24 mouse cellular contexts compared by ENCODE assay signal in genomic region chr8:78860789-78861188, GRCm38 (mm10). TPM values are rescaled to one million over a fixed set of nuclear protein-coding genes. Genes with fewer than 3 reads are reported as not detected.
DNase-seq lines count a peak whose midpoint lies in the region; ATAC-seq and TF ChIP-seq lines count a peak whose summit lies in the region.
"Had no signal": no experiment of that assay in that cellular context is flagged by ENCODE, and none has a peak within 500 bp of the region (broad histone marks: within the 10 kb centered on the region; RNA-seq: fewer than 3 reads in every experiment).

No protein-coding gene starts in this region.

- WGBS in heart, embryonic 10.5 days, result 56% methylated on average over 5 of the region's 5 CpGs
- WGBS in heart, embryonic 12.5 days, result 58% methylated on average over 5 of the region's 5 CpGs
- WGBS in lung, postnatal 0 days, result 47% methylated on average over 5 of the region's 5 CpGs

- no peak overlapping the region for H3K4me3 ChIP-seq in heart, embryonic 10.5 days
- no peak overlapping the region for H3K4me3 ChIP-seq in heart, embryonic 12.5 days
- no peak overlapping the region for H3K4me3 ChIP-seq in lung, postnatal 0 days (ENCODE audit: low read depth, low read length)
- H3K4me3 ChIP-seq: embryonic facial prominence, embryonic 12.5 days; embryonic facial prominence, embryonic 15.5 days; gastrocnemius, adult 2 months; hindbrain, embryonic 10.5 days; hindbrain, embryonic 13.5 days had no signal

- H3K9me3 ChIP-seq in heart, embryonic 10.5 days, result no peaks in the 10 kb centered on the region
- no peaks in the 10 kb centered on the region for H3K9me3 ChIP-seq in heart, embryonic 12.5 days (replicated peaks)
- H3K9me3 ChIP-seq in lung, postnatal 0 days (ENCODE audit: low read length), result no peaks in the 10 kb centered on the region
- H3K9me3 ChIP-seq: embryonic facial prominence, embryonic 12.5 days; embryonic facial prominence, embryonic 15.5 days; hindbrain, embryonic 10.5 days; hindbrain, embryonic 13.5 days had no signal

- no peaks in the 10 kb centered on the region for H3K27me3 ChIP-seq in heart, embryonic 10.5 days (ENCODE audit: insufficient read depth, poor library complexity, severe bottlenecking)
- no peaks in the 10 kb centered on the region for H3K27me3 ChIP-seq in heart, embryonic 12.5 days (replicated peaks)
- no peaks in the 10 kb centered on the region for H3K27me3 ChIP-seq in lung, postnatal 0 days (replicated peaks; ENCODE audit: insufficient read depth, low read length)
- H3K27me3 ChIP-seq: embryonic facial prominence, embryonic 12.5 days; embryonic facial prominence, embryonic 15.5 days; hindbrain, embryonic 13.5 days had no signal

- DNase-seq in heart, embryonic 10.5 days (ENCODE audit: low spot score), result peak; percentile 41
- peak; percentile 11 for DNase-seq in lung, postnatal 0 days (ENCODE audit: low spot score)
- DNase-seq in lung, postnatal 14 days, result no peak
- DNase-seq in ZHBTc4 (ENCODE audit: low read depth, low spot score), result peak; percentile 16
- DNase-seq in retina, postnatal 1 day, result peak; percentile 39
- DNase-seq in B cell, adult 2 months, result no peak
- DNase-seq: adrenal gland, adult 8-10 months; adrenal gland, postnatal 25 days; cerebellum, adult 11-12 months; cerebellum, adult 8-10 months; cerebellum, postnatal 10 days; cerebellum, postnatal 36 days; forebrain, postnatal 0 days; gastrocnemius, adult 2 months; gastrocnemius, postnatal 14 days; heart, adult 18-20 months had no signal

- TF ChIP-seq CTCF in lung, postnatal 0 days (IDR thresholded peaks at IDR 0.05), result no peak

- no peaks in the 10 kb centered on the region for H3K4me1 ChIP-seq in heart, embryonic 10.5 days
- H3K4me1 ChIP-seq in heart, embryonic 12.5 days (replicated peaks), result no peaks in the 10 kb centered on the region
- H3K4me1 ChIP-seq in lung, postnatal 0 days (ENCODE audit: insufficient read depth, low read depth, low read length), result no peaks in the 10 kb centered on the region
- H3K4me1 ChIP-seq: embryonic facial prominence, embryonic 15.5 days; hindbrain, embryonic 10.5 days; hindbrain, embryonic 13.5 days had no signal

- no peak for ATAC-seq in heart, embryonic 12.5 days (ENCODE audit: insufficient number of reproducible peaks, low FRiP score)
- ATAC-seq in lung, postnatal 0 days, result no peak
- ATAC-seq: forebrain, embryonic 14.5 days; forebrain, postnatal 0 days; hindbrain, embryonic 16.5 days; intestine, embryonic 16.5 days had no signal

- no peak overlapping the region for H3K4me2 ChIP-seq in heart, embryonic 12.5 days
- no peak overlapping the region for H3K4me2 ChIP-seq in lung, postnatal 0 days (replicated peaks; ENCODE audit: low read depth, low read length)
- H3K4me2 ChIP-seq: embryonic facial prominence, embryonic 12.5 days; embryonic facial prominence, embryonic 15.5 days; hindbrain, embryonic 13.5 days had no signal

- no peak for TF ChIP-seq EP300 in lung, postnatal 0 days (IDR thresholded peaks at IDR 0.05)

- H3K36me3 ChIP-seq in heart, embryonic 10.5 days, result no peaks in the 10 kb centered on the region
- no peaks in the 10 kb centered on the region for H3K36me3 ChIP-seq in heart, embryonic 12.5 days
- H3K36me3 ChIP-seq in lung, postnatal 0 days (ENCODE audit: insufficient read depth, low read length), result no peaks in the 10 kb centered on the region
- H3K36me3 ChIP-seq: embryonic facial prominence, embryonic 12.5 days; embryonic facial prominence, embryonic 15.5 days; hindbrain, embryonic 10.5 days; hindbrain, embryonic 13.5 days had no signal

- H3K9ac ChIP-seq in heart, embryonic 12.5 days, result no peak overlapping the region
- no peak overlapping the region for H3K9ac ChIP-seq in lung, postnatal 0 days (replicated peaks; ENCODE audit: low read depth)
- H3K9ac ChIP-seq: embryonic facial prominence, embryonic 12.5 days; embryonic facial prominence, embryonic 15.5 days; forebrain, postnatal 0 days; hindbrain, embryonic 13.5 days had no signal

- no peak overlapping the region for H3K27ac ChIP-seq in heart, embryonic 10.5 days
- H3K27ac ChIP-seq in heart, embryonic 12.5 days (ENCODE audit: poor library complexity, severe bottlenecking), result no peak overlapping the region
- no peak overlapping the region for H3K27ac ChIP-seq in lung, postnatal 0 days (ENCODE audit: low read length)
- H3K27ac ChIP-seq: embryonic facial prominence, embryonic 12.5 days; embryonic facial prominence, embryonic 15.5 days; gastrocnemius, adult 2 months; hindbrain, embryonic 10.5 days; hindbrain, embryonic 13.5 days had no signal

RNA-seq across cellular contexts. Expression of gene Lsm6, which starts 39.8 kb away (rescaled TPM):
- 200 and 218 TPM in 2 replicates for polyA plus RNA-seq in heart, embryonic 10.5 days (2016; fragmentation: Nextera tagmentation; extraction: Ambion mirVana)
- polyA plus RNA-seq in heart, embryonic 12.5 days (2016; fragmentation: Nextera tagmentation; extraction: Ambion mirVana), result 166 TPM in 2 replicates
- 82.9 and 96.4 TPM in 2 replicates for polyA plus RNA-seq in lung, postnatal 0 days (2015; fragmentation: Nextera tagmentation; extraction: Ambion mirVana)

Comparison
In these comparisons a context has a peak if more than half of its experiments do, and no peak if none do; other contexts are left out.
1. DNase-seq: peak in heart, embryonic 10.5 days (single experiment), lung, postnatal 0 days (single experiment), ZHBTc4 (single experiment) and retina, postnatal 1 day (single experiment); none in lung, postnatal 14 days (single experiment) and B cell, adult 2 months (0 of 2).